27 mouse cellular contexts compared by ENCODE assay signal in genomic region chr5:50728337-50729003, GRCm38 (mm10).
"Had no signal": no experiment of that assay in that cellular context is flagged by ENCODE, and none has a peak within 500 bp of the region (broad histone marks: within the 10 kb centered on the region; RNA-seq: fewer than 3 reads in every experiment).

No protein-coding gene starts in this region.

- DNase-seq: cerebellum, adult 9-11 months; cerebellum, postnatal 10 days; cerebellum, postnatal 14 days; cerebellum, postnatal 25 days; cerebellum, postnatal 36 days; embryo, embryonic 11 days; forebrain, postnatal 0 days; gastrocnemius, adult 2 months; gastrocnemius, postnatal 10 days; gastrocnemius, postnatal 14 days; gastrocnemius, postnatal 25 days; gastrocnemius, postnatal 36 days; heart, adult 11 months; heart, adult 18-20 months; heart, adult 2 months had no signal

- H3K9ac ChIP-seq: embryonic facial prominence, embryonic 12.5 days; embryonic facial prominence, embryonic 13.5 days; embryonic facial prominence, embryonic 15.5 days; forebrain, embryonic 12.5 days; forebrain, embryonic 13.5 days; forebrain, embryonic 15.5 days; forebrain, postnatal 0 days had no signal

- H3K4me3 ChIP-seq: embryonic facial prominence, embryonic 10.5 days; embryonic facial prominence, embryonic 12.5 days; embryonic facial prominence, embryonic 13.5 days; embryonic facial prominence, embryonic 15.5 days; erythroblast, embryonic 14.5 days; forebrain, embryonic 10.5 days; forebrain, embryonic 12.5 days; forebrain, embryonic 13.5 days; forebrain, embryonic 15.5 days; gastrocnemius, adult 2 months; heart, adult 2 months; heart, embryonic 10.5 days had no signal

- H3K36me3 ChIP-seq: embryonic facial prominence, embryonic 10.5 days; embryonic facial prominence, embryonic 12.5 days; embryonic facial prominence, embryonic 13.5 days; embryonic facial prominence, embryonic 15.5 days; forebrain, embryonic 10.5 days; forebrain, embryonic 12.5 days; forebrain, embryonic 15.5 days; heart, embryonic 10.5 days had no signal

- H3K27ac ChIP-seq: embryonic facial prominence, embryonic 10.5 days; embryonic facial prominence, embryonic 12.5 days; embryonic facial prominence, embryonic 13.5 days; embryonic facial prominence, embryonic 15.5 days; forebrain, embryonic 10.5 days; forebrain, embryonic 12.5 days; forebrain, embryonic 13.5 days; forebrain, embryonic 15.5 days; gastrocnemius, adult 2 months; heart, adult 2 months; heart, embryonic 10.5 days had no signal

- H3K9me3 ChIP-seq: embryonic facial prominence, embryonic 10.5 days; embryonic facial prominence, embryonic 12.5 days; embryonic facial prominence, embryonic 13.5 days; embryonic facial prominence, embryonic 15.5 days; forebrain, embryonic 10.5 days; forebrain, embryonic 12.5 days; forebrain, embryonic 13.5 days; forebrain, embryonic 15.5 days; heart, embryonic 10.5 days had no signal

- H3K27me3 ChIP-seq: embryonic facial prominence, embryonic 12.5 days; embryonic facial prominence, embryonic 13.5 days; embryonic facial prominence, embryonic 15.5 days; forebrain, embryonic 12.5 days; forebrain, embryonic 13.5 days; forebrain, embryonic 15.5 days had no signal

- H3K4me2 ChIP-seq: embryonic facial prominence, embryonic 12.5 days; embryonic facial prominence, embryonic 13.5 days; embryonic facial prominence, embryonic 15.5 days; forebrain, embryonic 12.5 days; forebrain, embryonic 13.5 days; forebrain, embryonic 15.5 days had no signal

- H3K4me1 ChIP-seq: embryonic facial prominence, embryonic 10.5 days; embryonic facial prominence, embryonic 12.5 days; embryonic facial prominence, embryonic 13.5 days; embryonic facial prominence, embryonic 15.5 days; forebrain, embryonic 10.5 days; forebrain, embryonic 12.5 days; forebrain, embryonic 13.5 days; forebrain, embryonic 15.5 days; heart, embryonic 10.5 days had no signal

- ATAC-seq: forebrain, embryonic 13.5 days; forebrain, embryonic 14.5 days; forebrain, embryonic 15.5 days; forebrain, embryonic 16.5 days; forebrain, postnatal 0 days had no signal
